Mouse (Mus musculus) thymus, adult 2 months (tissue): ENCODE data around the gene Cdhr2.

Experiments
- CTCF ChIP-seq: fragments of 200-500 bp; IDR thresholded peaks from 2 replicates; pipeline ENCODE4 v1.5.1; 2012; ENCODE audit warnings: mild to moderate bottlenecking, control low read depth, low read length, moderate library complexity, borderline replicate concordance; ENCODE audit not compliant: control insufficient read depth, poor library complexity, insufficient read depth; ENCODE audit errors: extremely low read depth
- POLR2A ChIP-seq: fragments of 200-500 bp; IDR thresholded peaks from 2 replicates; pipeline ENCODE4 v1.6.1; 2012; ENCODE audit warnings: mild to moderate bottlenecking, low read length, control low read depth, moderate library complexity; ENCODE audit not compliant: control insufficient read depth, poor library complexity, insufficient read depth; ENCODE audit errors: extremely low read depth

GRCm38 (mm10) chr13:54752656-54753055, 51.4 kb downstream of the Cdhr2 start:
- TF ChIP-seq POLR2A (no peak), CTCF (no peak)
